Mouse (Mus musculus): ENCODE data around the gene Il16. TPM values are rescaled to one million over a fixed set of nuclear protein-coding genes. Genes with fewer than 3 reads are reported as not detected.

Gene Il16
- total RNA-seq, 2 experiments from 2014 or later: 59.2 to 70.7 TPM

DNA sequence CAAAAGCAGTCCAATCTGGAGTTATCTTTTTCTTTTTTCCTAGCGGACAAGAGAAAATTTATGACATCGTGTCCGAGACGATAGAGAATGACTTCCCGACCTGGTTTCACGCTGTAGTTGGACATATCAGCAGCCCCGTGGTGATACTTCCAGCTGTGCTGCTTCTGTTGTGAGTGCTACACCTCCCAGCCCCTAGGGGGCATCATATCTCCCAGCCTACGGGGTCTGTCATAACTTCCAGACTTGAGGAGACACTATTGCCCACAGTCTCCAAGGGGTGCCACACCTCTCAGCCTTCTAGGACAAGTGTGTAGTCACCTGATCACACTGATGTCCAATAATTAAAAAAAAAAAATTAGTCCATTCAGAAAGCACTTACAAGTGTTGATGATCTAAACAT, 129.7 kb downstream of the Il16 start:
- DNase-seq (ENCODE audit: low spot score in 2 of 2): no peak

DNA sequence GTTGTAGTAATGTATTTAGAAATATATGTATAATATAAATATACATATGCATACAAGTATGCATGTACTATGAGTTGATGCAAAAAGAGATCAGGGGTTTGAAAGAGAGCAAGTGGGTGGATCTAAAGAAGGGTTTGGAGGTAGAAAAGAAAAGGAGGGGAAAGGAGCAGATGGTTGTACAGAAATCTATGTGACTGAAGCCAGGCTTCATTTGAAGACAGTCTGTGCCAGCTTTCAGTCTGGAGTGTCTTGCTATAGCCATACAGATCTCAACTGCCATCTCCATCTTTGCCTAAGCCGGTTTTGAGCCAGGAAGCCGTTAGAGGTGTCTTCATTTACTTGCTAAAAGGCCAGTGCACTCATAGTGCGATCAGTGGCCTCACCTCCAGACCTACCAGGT, 130.3 kb downstream of the Il16 start:
- no peak for DNase-seq (ENCODE audit: low spot score in 2 of 2)

DNA sequence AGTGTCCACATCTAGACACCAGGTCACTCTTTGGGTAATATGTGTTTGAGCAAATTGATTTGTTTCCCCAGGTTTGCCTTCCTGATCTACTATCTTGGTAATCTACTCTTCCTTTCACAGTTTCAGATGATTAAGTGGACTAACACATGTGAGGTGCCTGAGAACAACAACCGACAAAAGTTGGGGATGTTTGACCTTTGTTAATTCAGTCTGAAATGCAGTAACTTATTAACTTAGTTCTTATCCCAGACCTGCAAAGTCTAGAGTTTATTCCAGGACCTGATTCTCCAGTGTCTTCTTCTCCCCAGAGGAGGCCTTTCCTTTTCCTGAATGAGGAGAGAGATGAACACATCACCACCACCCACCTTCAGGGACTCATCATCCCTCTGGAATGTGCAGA, 133.6 kb downstream of the Il16 start:
- no peak for DNase-seq (ENCODE audit: low spot score in 2 of 2)

DNA sequence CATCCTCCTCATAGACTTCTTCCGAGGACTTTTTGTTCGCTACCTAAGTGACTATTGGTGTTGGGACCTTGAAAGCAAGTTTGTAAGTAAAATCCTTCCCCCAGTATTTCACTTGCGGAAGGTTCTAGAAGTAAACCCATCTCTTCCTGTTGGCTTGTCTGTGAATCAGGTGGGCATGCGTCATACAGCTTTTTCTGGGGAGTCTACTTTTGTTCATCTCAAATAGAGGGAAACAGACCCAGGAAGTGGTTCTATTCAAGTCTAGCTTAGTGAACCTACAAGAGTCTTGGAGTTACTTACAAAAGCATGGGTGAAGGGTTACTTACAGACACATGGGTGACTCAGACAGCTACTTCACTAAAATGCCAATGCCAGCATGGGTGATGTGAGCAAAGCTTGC, 135.6 kb downstream of the Il16 start:
- no peak for DNase-seq (ENCODE audit: low spot score in 2 of 2)

DNA sequence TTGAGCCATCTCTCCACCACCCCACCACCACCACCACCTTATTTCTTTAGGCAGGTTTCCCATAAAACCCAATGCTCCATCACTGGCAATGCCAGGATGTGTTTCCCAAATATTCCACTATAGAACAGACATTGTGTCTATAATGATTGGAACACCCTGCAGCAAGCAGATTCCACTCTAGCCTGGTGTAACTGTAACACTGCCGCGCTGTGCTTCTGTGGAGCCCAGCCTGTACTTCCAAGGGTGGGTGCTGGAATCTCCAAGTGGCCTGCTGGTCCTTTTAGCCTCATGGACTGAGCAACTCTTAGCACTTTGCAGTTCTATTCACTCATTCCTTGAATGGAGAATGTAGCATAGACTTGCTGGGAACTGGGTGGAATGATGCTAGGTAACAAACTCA, 138.7 kb downstream of the Il16 start:
- no peak for DNase-seq (ENCODE audit: low spot score in 2 of 2)

DNA sequence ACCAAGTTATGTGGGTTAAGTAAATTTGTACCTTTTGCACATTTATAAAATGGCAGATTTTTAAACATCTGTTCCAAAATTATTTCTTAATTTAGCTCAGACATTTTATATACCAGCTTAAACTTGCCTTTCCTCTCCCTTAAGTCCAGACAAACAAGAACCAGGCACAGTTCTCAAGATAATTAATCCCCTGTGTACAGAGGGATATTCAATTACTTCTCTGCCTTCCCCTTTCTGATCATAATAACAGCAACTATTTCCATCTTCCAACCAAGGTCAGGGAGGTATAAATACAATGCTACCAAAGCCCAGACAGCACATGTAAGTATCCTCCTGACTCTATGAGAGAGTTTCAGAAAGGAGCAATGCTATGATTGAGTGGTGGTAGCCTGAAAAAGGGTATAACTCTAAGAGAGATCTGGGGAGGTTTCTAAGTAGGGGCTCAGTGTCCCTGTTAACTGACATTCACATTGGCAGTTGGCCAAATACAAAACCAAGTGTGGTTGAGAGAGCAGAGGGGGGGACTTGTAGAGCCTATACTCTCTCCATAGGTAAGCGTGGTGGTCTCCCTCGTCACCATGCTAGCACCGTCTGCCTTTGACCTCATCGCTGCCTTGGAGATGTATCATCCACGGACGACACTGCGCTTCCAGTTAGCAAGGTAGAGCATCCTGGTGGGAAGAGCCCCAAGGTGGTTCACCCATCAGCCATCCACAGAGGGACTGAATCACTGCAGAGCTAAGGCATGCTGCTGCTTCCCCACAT, 141.2 kb downstream of the Il16 start:
- DNase-seq (ENCODE audit: low spot score in 2 of 2): no peak

DNA sequence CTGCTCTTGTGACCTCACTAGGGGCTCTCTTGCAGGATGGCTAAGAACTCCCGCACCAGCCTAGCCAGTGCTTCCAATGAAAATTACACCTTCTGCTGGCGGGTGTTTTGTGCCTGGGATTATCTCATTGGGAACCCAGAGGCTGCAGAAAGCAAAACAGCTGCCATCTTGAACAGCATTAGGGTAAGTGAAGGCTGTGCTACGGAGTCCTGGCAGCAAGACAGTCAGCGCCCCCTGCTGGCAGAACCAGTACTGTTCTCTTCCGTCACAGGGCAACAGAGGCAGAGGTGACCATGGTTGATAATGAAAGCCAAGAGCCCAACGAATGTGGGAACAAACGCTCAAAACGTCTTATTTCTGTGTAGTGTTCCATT, 145.6 kb downstream of the Il16 start:
- peak in 1 of 2 experiments; percentile 12 for DNase-seq (ENCODE audit: low spot score in 2 of 2)

DNA sequence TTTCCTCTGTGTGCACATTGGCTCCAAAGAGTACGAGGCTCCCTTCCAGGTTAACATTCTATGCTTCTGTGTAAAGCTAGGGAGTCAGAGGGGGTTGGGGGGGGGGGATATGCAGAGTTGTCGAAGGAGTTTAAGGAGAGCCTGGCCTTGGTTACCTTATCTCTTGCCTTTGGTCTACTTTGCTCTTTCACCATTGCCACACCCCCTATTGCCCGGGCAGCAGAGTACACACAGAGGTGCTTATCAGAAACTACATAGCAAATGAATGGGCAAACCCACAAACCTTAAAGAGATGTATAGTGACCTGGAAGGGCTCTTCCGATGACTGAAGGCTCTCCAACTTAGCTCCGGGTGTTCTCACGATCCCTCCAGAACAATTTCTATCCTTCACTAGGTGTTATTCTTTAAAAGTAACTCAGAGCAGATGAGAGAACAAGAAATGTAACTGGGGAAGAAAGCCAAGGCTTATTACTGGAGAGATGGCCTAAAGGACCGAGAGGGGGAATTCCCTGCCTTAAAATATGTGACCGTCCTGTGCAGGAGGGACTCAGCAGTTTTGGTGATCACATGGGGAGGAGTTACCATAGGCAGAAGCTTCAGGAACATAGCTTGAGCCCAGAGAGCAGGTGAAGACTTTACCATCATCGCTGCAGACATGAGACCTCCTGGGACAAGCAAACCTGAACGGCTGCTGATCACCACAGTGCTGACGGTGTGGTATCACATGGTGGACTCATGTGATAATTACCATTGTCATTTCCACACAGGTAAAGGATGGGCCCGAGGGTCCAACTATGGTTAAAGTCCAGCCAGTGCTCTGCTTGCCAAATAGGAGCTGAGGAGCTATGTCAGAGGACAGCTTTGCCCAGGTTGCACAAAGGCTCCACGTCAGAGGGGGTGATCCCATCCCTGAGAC, 146.3 kb downstream of the Il16 start:
- DNase-seq (ENCODE audit: low spot score in 2 of 2): no peak

DNA sequence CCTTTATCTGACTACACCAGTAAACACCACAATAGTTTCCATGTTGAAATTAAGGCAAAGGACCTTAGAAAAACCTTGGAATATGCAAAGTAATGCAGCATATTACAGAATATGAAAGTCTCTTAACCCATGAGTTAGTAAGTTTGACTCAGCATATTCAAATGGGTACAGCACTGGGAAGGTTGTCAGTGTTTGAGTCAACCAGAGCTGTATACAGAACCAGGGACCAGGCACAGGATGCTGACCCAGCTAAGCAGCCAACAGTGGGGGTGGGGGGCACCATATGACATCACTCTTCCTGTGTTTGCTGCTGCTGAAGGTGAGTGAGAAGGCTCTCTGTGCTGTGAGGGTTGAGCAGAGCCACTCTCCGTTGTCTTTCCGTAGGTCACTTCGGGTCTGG, 148.5 kb downstream of the Il16 start:
- DNase-seq (ENCODE audit: low spot score in 2 of 2): no peak

DNA sequence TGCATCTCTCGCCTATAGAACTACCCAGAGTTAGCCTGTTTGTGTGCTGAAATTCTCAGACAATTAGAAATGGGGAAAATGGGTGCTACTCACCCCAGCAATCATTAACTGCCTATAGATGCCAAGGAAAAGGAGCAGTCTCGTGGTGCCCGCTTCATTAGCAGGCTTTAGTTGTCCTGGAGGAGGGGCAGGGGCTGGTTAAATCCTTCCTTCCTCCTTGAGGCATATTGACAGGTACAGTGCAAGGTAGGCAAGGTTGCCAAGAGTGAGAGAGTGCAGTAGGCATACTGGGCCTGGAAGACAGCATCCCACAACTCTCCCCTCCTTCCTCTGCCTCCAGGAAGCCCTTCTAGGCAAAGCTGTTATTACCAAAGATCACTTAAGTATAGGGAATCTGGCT, 151.5 kb downstream of the Il16 start:
- no peak for DNase-seq (ENCODE audit: low spot score in 2 of 2)

Other genes with a start within 250 kb of the Il16 start
- gene Tmc3, start 160.8 kb downstream of the Il16 start, total RNA-seq (2021): under 1 TPM; 0.17 to 0.41 TPM
- 10 to 100 TPM; 17.6 to 18.5 TPM for gene Stard5, start 113.8 kb downstream of the Il16 start, total RNA-seq (2021)
- 1 to 10 TPM in 1 of 2 experiments, under 1 TPM in 1; 0.76 to 1.9 TPM for gene Cfap161, start 49.2 kb upstream of the Il16 start, total RNA-seq (2021)
- gene Tlnrd1, start 138.6 kb upstream of the Il16 start, total RNA-seq (2021): 10 to 100 TPM; 16.7 to 17.4 TPM
- 10 to 100 TPM; 45.3 to 64.1 TPM for gene Mesd, start 138.7 kb upstream of the Il16 start, total RNA-seq (2021)

Measured in layer of hippocampus, postnatal 14 days (tissue).